Mouse (Mus musculus): ENCODE results near the gene Rnaseh2b. TPM values are rescaled to one million over a fixed set of nuclear protein-coding genes. Genes with fewer than 3 reads are reported as not detected.

Rnaseh2b gene
- polyA plus RNA-seq, 1 experiment, result 75.0 TPM

DNA sequence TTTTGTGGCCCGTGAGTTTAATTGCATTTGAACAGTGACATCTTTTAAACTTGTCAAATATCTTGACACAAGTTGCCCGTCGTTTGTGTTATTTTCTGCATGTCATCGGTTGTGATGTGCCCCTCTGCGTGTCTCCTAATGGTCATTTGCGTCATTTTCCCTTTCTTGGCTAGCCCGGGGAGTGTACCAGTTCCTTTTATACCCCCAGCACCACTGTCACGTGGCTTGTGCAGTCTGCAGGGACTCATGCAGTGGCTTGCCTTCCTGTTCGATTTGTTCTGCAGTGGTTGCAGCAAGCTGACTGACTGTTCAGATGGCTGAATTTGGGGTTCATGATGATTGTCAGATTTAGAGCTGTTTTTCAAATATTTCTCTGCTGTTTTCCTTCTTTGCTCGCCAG, 81.6 kb downstream of the Rnaseh2b start:
- Histone ChIP-seq H3K36me3 (ENCODE audit: control insufficient read depth, insufficient read depth, low read length, poor library complexity, severe bottlenecking) (peaks cover 7% of the 10 kb centered on the region; the same call in 1 of the 2 replicates), H3K9ac (ENCODE audit: low read depth, poor library complexity, severe bottlenecking) (no peak overlapping the region), H3K4me1 (ENCODE audit: control insufficient read depth, insufficient read depth, low read length) (no peaks in the 10 kb centered on the region), H3K27me3 (ENCODE audit: control insufficient read depth, insufficient read depth, low read length, poor library complexity, severe bottlenecking) (no peaks in the 10 kb centered on the region), H3K27ac (ENCODE audit: insufficient read depth, low read length) (no peak overlapping the region), H3K9me3 (replicated peaks; ENCODE audit: control insufficient read depth, insufficient read depth, low read length, poor library complexity, severe bottlenecking) (no peaks in the 10 kb centered on the region), H3K4me3 (ENCODE audit: low read depth, low read length) (no peak overlapping the region)
- TF ChIP-seq CTCF (IDR thresholded peaks at IDR 0.05; ENCODE audit: low read depth, low read length), result no peak
- no peak for TF ChIP-seq POLR2A (IDR thresholded peaks at IDR 0.05; ENCODE audit: insufficient read depth, low read length)
- no peak for TF ChIP-seq EP300 (IDR thresholded peaks at IDR 0.05; ENCODE audit: insufficient read depth, low read depth, low read length)

GRCm38 (mm10) chr14:62375694-62376093, 83.3 kb downstream of the Rnaseh2b start:
- H3K27ac ChIP-seq (ENCODE audit: insufficient read depth, low read length), result no peak overlapping the region
- no peak overlapping the region for H3K4me3 ChIP-seq (ENCODE audit: low read depth, low read length)
- H3K36me3 ChIP-seq (ENCODE audit: control insufficient read depth, insufficient read depth, low read length, poor library complexity, severe bottlenecking), result peaks cover 6% of the 10 kb centered on the region; the same call in 1 of the 2 replicates
- H3K9ac ChIP-seq (ENCODE audit: low read depth, poor library complexity, severe bottlenecking), result no peak overlapping the region
- H3K9me3 ChIP-seq (replicated peaks; ENCODE audit: control insufficient read depth, insufficient read depth, low read length, poor library complexity, severe bottlenecking), result no peaks in the 10 kb centered on the region
- no peaks in the 10 kb centered on the region for H3K4me1 ChIP-seq (ENCODE audit: control insufficient read depth, insufficient read depth, low read length)
- H3K27me3 ChIP-seq (ENCODE audit: control insufficient read depth, insufficient read depth, low read length, poor library complexity, severe bottlenecking), result no peaks in the 10 kb centered on the region
- TF ChIP-seq EP300 (IDR thresholded peaks at IDR 0.05; ENCODE audit: insufficient read depth, low read depth, low read length) (no peak), POLR2A (IDR thresholded peaks at IDR 0.05; ENCODE audit: insufficient read depth, low read length) (no peak), CTCF (IDR thresholded peaks at IDR 0.05; ENCODE audit: low read depth, low read length) (no peak)

DNA sequence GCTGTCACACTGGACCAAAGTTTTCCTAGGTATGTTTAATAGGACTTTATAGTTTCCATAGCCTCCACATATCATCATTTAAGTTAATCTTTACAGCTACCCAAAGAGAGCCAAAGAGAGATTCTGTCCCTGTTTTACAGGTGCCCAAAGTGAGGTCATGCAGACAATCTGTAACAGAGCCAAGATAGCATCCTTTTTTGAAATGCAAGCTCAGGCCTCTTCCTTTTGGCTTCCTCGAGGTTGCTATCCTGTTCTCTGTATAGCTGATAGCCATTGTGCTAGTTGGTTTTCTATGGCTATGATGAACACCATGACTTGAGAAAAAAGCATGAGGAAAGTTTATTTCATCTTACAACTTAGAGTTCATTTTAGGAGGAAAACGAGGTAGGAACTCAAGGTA, 83.7 kb downstream of the Rnaseh2b start:
- no peak overlapping the region for H3K27ac ChIP-seq (ENCODE audit: insufficient read depth, low read length)
- TF ChIP-seq EP300 (IDR thresholded peaks at IDR 0.05; ENCODE audit: insufficient read depth, low read depth, low read length), result no peak
- TF ChIP-seq CTCF (IDR thresholded peaks at IDR 0.05; ENCODE audit: low read depth, low read length), result no peak
- no peak for TF ChIP-seq POLR2A (IDR thresholded peaks at IDR 0.05; ENCODE audit: insufficient read depth, low read length)
- no peak overlapping the region for H3K4me3 ChIP-seq (ENCODE audit: low read depth, low read length)
- H3K9ac ChIP-seq (ENCODE audit: low read depth, poor library complexity, severe bottlenecking), result no peak overlapping the region
- H3K4me1 ChIP-seq (ENCODE audit: control insufficient read depth, insufficient read depth, low read length), result no peaks in the 10 kb centered on the region
- peaks cover 3% of the 10 kb centered on the region; the same call in 1 of the 2 replicates for H3K36me3 ChIP-seq (ENCODE audit: control insufficient read depth, insufficient read depth, low read length, poor library complexity, severe bottlenecking)
- H3K9me3 ChIP-seq (replicated peaks; ENCODE audit: control insufficient read depth, insufficient read depth, low read length, poor library complexity, severe bottlenecking), result no peaks in the 10 kb centered on the region
- H3K27me3 ChIP-seq (ENCODE audit: control insufficient read depth, insufficient read depth, low read length, poor library complexity, severe bottlenecking), result no peaks in the 10 kb centered on the region

GRCm38 (mm10) chr14:62379391-62379790, 87.0 kb downstream of the Rnaseh2b start:
- no peak for TF ChIP-seq POLR2A (IDR thresholded peaks at IDR 0.05; ENCODE audit: insufficient read depth, low read length)
- no peak for TF ChIP-seq CTCF (IDR thresholded peaks at IDR 0.05; ENCODE audit: low read depth, low read length)
- Histone ChIP-seq H3K4me1 (ENCODE audit: control insufficient read depth, insufficient read depth, low read length) (no peaks in the 10 kb centered on the region), H3K9ac (ENCODE audit: low read depth, poor library complexity, severe bottlenecking) (no peak overlapping the region), H3K4me3 (ENCODE audit: low read depth, low read length) (no peak overlapping the region), H3K36me3 (ENCODE audit: control insufficient read depth, insufficient read depth, low read length, poor library complexity, severe bottlenecking) (no peaks in the 10 kb centered on the region), H3K27me3 (ENCODE audit: control insufficient read depth, insufficient read depth, low read length, poor library complexity, severe bottlenecking) (no peaks in the 10 kb centered on the region), H3K9me3 (replicated peaks; ENCODE audit: control insufficient read depth, insufficient read depth, low read length, poor library complexity, severe bottlenecking) (no peaks in the 10 kb centered on the region), H3K27ac (ENCODE audit: insufficient read depth, low read length) (no peak overlapping the region)

DNA sequence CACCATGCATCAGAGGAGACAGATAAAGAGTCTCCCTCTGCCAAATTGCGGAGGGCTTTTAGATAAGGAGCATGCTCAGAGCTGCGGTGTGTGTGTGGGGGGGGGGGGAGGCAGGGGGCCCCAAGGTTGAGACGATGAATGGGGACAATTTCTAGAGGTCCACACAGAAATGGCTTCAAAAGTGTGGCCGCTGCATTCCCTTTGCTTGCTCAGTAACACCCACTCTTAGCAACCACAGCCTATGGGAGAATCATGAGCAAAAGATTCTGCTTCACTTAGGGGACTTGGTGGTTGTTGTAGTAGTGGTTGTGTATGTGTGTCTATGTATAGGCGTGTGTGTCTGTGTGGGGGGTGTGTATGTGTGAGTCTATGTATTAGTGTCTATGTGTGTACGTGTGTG, 88.2 kb downstream of the Rnaseh2b start:
- Histone ChIP-seq H3K4me3 (ENCODE audit: low read depth, low read length) (no peak overlapping the region), H3K27me3 (ENCODE audit: control insufficient read depth, insufficient read depth, low read length, poor library complexity, severe bottlenecking) (no peaks in the 10 kb centered on the region), H3K4me1 (ENCODE audit: control insufficient read depth, insufficient read depth, low read length) (no peaks in the 10 kb centered on the region), H3K9ac (ENCODE audit: low read depth, poor library complexity, severe bottlenecking) (no peak overlapping the region), H3K27ac (ENCODE audit: insufficient read depth, low read length) (no peak overlapping the region), H3K36me3 (ENCODE audit: control insufficient read depth, insufficient read depth, low read length, poor library complexity, severe bottlenecking) (no peaks in the 10 kb centered on the region), H3K9me3 (replicated peaks; ENCODE audit: control insufficient read depth, insufficient read depth, low read length, poor library complexity, severe bottlenecking) (no peaks in the 10 kb centered on the region)
- TF ChIP-seq POLR2A (IDR thresholded peaks at IDR 0.05; ENCODE audit: insufficient read depth, low read length), result no peak
- no peak for TF ChIP-seq EP300 (IDR thresholded peaks at IDR 0.05; ENCODE audit: insufficient read depth, low read depth, low read length)

DNA sequence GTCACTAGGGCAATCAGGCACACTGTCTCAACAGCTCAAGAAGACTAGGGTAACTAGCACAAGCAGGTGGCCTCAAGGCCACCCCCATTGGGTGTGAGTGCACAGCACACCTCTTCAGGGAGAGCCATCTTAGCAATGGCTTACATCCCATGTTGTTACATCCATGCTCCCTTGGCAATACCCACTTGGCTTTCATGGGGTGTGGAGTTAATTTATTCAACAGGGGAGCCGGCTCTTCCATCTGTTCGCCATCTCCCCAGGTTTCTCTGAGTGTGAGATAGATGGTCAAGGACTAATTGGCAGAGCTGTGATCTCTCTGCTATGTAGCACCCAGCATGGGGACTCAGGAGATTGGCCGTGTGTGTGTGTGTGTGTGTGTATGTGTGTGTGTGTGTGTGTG, 90.7 kb downstream of the Rnaseh2b start:
- H3K4me1 ChIP-seq (ENCODE audit: control insufficient read depth, insufficient read depth, low read length), result no peaks in the 10 kb centered on the region
- no peak overlapping the region for H3K9ac ChIP-seq (ENCODE audit: low read depth, poor library complexity, severe bottlenecking)
- H3K27me3 ChIP-seq (ENCODE audit: control insufficient read depth, insufficient read depth, low read length, poor library complexity, severe bottlenecking), result no peaks in the 10 kb centered on the region
- no peak overlapping the region for H3K4me3 ChIP-seq (ENCODE audit: low read depth, low read length)
- H3K9me3 ChIP-seq (replicated peaks; ENCODE audit: control insufficient read depth, insufficient read depth, low read length, poor library complexity, severe bottlenecking), result no peaks in the 10 kb centered on the region
- no peaks in the 10 kb centered on the region for H3K36me3 ChIP-seq (ENCODE audit: control insufficient read depth, insufficient read depth, low read length, poor library complexity, severe bottlenecking)
- TF ChIP-seq POLR2A (IDR thresholded peaks at IDR 0.05; ENCODE audit: insufficient read depth, low read length), result no peak
- TF ChIP-seq CTCF (IDR thresholded peaks at IDR 0.05; ENCODE audit: low read depth, low read length), result no peak
- no peak for TF ChIP-seq EP300 (IDR thresholded peaks at IDR 0.05; ENCODE audit: insufficient read depth, low read depth, low read length)
- no peak overlapping the region for H3K27ac ChIP-seq (ENCODE audit: insufficient read depth, low read length)
